Mouse (Mus musculus) granulocyte monocyte progenitor cell, adult 5-6 weeks (primary cell): Measurements from ENCODE around the gene Dysf. TPM values are rescaled to one million over a fixed set of nuclear protein-coding genes. Genes with fewer than 3 reads are reported as not detected.
"Not testable (repeated sequence)": the region's sequence is repeated elsewhere in the genome, so short reads cannot be mapped to it uniquely, and the experiment has no call there.

Experiments used
- ATAC-seq: replicated peaks from 2 replicates; pipeline ENCODE4 v1.8.0; 2016; ENCODE audit warnings: mild to moderate bottlenecking, moderate TSS enrichment, inconsistent platforms; ENCODE audit not compliant: poor library complexity, severe bottlenecking
- total RNA-seq, 2 experiments: library from RNA; stranded (forward) in 1 of 2; stranded (reverse) in 1 of 2; fragments of 200-712, 200-1000 nt in 1 of 2; fragments of >200 nt in 1 of 2; fragmentation: Nextera tagmentation in 1 of 2; gene quantifications; 2 replicates each; pipeline ENCODE4 v1.2.3; 2014 to 2017

Dysf gene
- not detected in 2 replicates for total RNA-seq (2014; fragmentation: Nextera tagmentation)
- total RNA-seq (2017), result not detected in 2 replicates

DNA sequence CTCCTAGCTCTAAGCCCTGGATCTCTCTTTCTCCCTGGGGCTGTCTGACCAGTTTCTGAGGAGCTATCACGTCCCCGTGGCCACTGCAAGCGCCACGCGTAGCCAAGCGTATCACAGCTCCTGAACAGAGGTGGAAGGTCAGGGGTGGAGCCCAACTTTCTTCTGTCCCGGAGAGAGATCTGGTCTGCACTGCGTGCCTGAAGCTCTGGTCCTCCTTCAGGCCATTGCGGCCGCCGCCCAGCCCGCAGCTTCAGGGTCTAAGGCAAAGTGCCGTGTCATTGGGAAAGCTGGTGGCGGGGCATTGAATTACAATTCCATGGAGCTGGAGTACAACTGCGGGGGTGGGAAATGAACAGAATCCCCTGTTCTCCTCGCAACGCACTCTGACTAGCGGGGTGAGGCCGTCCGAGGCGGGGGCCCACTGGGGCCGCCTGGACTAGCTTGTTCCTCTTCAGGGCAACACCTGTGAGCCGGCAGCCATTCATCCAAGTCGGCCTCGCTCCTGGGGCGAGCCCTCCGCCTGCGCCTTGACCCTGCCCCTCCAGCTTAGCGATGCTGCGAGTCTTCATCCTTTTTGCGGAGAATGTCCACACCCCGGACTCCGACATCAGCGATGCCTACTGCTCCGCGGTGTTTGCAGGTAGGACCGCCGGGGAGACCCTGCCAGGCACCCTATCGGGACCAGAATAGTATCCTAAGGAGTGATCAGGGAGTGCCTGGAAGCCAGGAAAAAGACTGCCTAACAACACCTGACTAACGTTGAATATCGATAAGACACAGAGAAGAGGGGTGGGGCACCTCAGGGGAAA, at the start of gene Dysf:
Dysf (plus strand) TSS at position 228 of the 809 bp plus-strand sequence.
- peak; percentile 42 for ATAC-seq

- peak; percentile 89 for ATAC-seq
These were observed 20.7 kb upstream of the Dysf start for GRCm38 (mm10) chr6:83987642-83988041.

GRCm38 (mm10) chr6:84002716-84003115, 5.7 kb upstream of the Dysf start:
- no peak for ATAC-seq

GRCm38 (mm10) chr6:84004295-84004694, 4.1 kb upstream of the Dysf start:
- no peak for ATAC-seq

GRCm38 (mm10) chr6:84009172-84009872, 932 bp downstream of the Dysf start:
- no peak for ATAC-seq

DNA sequence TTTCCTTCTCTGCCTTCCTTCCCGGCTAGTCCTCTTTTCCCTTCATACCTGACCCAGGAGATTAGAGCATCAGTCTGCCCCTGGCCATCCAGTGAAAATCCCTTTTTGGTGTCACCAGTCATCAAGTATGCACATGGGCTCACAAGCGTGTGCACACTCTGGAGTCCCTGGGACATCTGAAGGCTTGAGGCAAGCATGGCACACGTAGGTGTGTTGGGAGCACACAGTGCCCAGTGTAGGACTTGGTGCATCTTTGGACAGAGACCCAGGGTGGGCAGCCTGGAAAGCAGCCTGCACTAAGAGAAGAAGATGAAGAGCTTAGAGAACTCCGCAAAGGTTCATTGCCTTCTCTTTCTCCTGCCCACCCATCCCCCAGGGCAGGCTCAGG, 1.5 kb downstream of the Dysf start:
- ATAC-seq, result no peak

DNA sequence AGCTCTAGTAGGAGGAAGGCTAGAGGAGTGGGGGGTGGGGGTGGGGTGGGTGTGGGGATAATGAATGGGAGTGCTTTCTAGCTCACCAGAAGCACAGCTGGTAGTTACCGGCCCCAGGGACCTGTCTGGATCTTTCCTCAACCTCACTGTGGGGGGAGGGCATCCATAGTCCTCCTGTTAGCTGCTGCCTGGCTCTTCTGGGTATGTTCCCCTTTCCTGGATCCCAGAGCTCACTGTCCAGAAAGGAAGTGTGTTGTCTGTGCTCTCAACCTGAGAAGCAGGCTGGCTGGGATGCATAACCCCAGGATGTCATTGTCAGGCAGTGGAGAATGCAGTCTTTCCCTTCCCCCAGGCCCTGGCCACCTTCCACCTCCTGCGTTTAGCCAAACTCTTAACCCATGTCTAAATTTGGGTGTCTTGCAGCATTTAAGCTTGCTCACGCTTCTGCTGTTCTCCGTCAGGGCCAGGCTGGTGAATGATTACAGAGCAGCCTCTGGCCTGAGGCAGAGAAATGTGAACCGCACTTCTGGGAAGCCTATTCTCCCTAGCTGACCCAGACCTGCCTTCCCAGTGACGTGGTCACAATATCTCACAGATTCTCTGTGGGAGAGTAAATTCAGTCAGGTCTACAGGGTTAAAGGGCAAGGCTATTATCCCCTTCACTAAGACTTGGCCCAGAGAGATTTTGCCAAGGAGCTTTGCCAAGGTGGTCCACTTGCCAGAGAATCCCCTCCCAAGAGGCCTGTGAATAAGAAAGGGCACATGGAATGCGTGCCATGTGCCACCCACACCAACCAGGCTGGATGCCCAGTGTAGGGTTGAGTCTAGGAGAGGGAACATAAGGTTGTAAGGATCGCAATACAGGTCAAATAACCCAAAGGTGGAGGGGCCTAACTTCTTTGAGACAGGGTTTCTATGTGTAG, 2.2 kb downstream of the Dysf start:
- no peak for ATAC-seq

DNA sequence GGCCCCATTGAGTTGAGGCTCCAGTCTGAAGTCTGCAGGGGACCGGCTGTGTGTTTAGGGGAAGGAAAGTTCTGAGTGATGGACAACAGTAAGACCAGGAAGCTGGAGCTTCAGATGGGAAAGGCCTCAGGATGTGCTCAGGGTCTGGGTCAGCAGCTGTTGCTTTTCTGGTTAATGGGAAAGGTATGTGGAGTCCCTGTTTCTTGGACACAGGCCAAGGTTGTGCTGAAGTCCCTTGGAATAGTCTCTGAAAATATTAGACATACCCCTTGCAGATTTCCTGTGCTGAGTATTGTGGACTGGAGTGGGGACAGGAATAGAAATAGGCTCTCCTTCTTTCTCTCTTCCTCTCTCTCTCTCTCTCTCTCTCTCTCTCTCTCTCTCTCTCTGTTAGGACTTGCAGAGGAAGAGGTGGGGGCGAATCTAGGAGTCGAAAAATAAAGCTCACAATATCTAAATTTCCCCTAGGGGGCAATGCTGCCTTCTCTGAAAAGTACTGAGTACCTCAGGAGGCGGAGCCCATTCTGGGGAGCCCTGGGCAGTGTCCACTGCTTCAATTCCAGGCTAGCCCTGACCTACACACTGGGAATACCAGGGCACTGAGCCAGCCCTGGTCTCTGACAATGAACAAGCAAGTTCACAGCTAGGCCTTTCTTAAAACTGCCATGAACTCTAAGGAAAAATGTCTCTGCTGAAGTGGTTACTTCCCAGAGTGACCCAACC, 6.7 kb downstream of the Dysf start:
- ATAC-seq, result not testable (repeated sequence)

DNA sequence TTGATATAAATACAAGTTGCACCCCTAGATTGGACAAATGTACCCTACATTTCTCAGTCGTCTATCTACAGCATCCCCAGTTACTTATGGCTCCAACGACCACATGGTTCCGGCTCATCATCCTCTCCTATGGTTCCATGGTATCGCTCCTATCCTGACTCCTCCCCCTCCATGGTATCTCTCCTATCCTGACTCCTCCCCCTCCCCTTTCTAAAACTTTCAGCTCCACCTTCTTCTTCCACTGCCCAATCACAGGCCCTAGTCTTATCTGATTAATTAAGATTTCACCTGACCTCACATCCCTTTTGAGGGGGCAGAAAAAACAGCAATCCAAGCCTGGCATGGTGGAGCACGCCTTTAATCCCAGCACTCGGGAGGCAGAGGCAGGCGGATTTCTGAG, 8.5 kb downstream of the Dysf start:
- no peak for ATAC-seq

DNA sequence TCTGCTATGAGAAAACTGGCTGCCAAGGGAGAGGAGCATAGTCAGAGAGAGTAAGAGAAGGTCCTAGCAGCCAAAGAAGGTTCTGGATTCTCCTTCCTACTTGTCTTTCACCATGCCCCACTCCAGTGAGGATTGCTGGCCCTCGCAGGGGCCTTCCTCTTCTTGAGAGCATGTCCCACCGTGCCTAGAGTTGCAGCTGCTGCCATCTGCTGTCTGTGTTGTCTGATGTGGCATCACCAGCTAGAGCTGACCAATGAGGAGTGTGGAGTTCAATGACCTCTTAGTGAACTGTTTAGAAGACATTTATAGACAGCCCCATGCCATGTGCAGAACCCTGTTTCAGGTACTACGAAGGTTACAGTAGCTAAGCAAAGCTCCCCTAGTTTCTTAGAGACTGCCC, 9.0 kb downstream of the Dysf start:
- peak; percentile 58 for ATAC-seq

- ATAC-seq, result 0 out of 2 replicates have a peak, but pooled peaks have one; percentile 17
These were observed 10.6 kb downstream of the Dysf start for GRCm38 (mm10) chr6:84018906-84019550.

DNA sequence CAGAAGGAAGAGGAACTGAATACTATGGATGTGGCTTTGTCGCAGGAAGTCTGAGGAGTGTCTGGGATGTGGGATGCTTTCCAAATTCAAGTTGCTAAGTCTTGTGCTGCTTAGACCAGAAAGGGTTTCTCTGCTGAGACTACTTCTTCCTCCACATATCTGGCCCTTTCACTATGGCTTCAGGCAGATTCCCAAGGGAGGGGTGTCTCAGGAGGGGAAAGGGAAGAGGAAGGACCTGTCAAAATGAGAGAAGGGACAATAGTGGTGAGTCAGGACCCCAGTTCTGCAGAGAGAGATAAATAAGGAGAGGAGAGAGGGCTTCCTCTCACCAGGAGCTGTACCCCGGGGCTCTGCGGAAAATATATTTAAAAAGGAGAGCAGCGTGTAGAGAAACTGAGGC, 11.6 kb downstream of the Dysf start:
- ATAC-seq, result 0 out of 2 replicates have a peak, but pooled peaks have one; percentile 21

DNA sequence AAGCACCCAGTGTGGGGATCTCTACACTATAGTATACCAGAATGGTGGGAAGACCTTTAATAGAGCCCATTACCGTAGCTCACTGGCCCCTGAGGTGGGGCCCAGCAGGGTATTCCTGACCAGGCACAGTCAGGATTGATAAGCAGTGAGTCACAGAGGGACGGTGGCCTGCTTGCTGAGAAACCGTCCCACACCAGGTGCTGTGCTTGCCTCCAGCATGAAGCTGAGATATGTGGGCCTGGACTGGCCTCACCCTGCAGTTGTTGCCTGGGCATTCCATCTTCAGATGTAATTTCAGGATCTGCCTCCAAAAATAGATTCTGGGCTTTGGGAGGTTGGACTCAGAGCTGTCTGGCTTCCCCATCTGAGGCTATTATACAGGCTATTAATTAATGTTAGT, 13.6 kb downstream of the Dysf start:
- ATAC-seq, result no peak

GRCm38 (mm10) chr6:84025636-84026035, 17.2 kb downstream of the Dysf start:
- no peak for ATAC-seq

GRCm38 (mm10) chr6:84028791-84029190, 20.4 kb downstream of the Dysf start:
- ATAC-seq, result no peak

- ATAC-seq, result no peak
These were observed 21.4 kb downstream of the Dysf start for GRCm38 (mm10) chr6:84029775-84030174.

GRCm38 (mm10) chr6:84032516-84032915, 24.1 kb downstream of the Dysf start:
- ATAC-seq, result not testable (repeated sequence)

- ATAC-seq, result no peak
These were observed 35.0 kb downstream of the Dysf start for GRCm38 (mm10) chr6:84043251-84043940.

- no peak for ATAC-seq
These were observed 36.3 kb downstream of the Dysf start for GRCm38 (mm10) chr6:84044679-84045078.
